Mouse (Mus musculus): ENCODE results near the gene Sugct. TPM values are rescaled to one million over a fixed set of nuclear protein-coding genes. Genes with fewer than 3 reads are reported as not detected.
A peak's percentile ranks its signal among the peaks of the same experiment; 100 is the strongest.
"Not testable (repeated sequence)": the region's sequence is repeated elsewhere in the genome, so short reads cannot be mapped to it uniquely, and the experiment has no call there.

Gene Sugct
- polyA plus RNA-seq, 3 experiments from 2014 or later, result 0.25 to 2.4 (median 0.36) TPM

DNA sequence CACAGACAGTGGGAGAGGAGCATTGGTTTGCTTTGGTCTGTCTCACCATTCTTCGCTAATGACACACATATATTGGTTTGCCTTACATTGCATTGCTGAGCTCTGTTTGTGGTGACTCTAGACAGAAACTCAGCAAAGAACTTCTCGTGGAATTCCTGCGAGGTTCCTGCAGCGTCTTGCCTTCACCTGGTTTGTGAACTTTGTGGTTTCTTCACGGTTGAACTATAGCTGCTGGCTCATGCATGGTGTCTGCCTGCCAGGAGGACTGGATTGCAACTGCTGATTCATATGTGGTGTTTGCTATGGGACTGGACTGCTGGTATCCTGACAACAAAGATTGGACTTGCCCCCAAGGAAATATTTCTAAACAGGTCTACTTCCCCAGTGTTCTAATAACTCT is 91.6 kb downstream of the Sugct start:
- ATAC-seq, result no peak

DNA sequence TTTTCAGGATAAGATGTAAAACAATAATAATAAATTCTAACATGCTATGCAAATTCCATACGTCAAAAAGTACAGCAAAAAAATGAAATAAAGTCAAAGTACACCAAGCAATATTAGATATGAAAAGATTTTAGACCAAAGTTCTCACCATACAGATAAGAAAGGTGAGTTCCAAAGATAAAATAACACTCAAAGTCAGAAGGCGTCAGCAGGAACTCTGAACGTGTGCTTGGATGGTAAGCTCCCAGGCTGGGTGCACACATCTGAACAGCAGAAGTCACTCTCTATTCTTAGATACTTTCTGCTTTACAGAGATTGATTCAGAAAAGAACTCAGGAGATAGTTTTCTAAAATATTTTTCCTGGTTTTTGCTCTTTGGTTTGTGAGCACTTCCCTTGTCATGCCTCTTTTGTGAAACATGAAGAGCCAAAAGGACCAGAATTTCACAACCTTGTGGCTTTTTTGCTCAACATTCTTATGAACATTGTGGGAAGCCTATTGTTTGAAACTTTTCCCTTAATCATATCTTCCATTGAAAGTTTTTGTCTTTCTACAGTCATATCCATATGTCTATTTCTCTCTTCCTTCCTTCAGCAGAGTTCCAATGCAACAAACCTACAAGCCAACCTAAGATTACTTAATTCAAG is 110.0 kb downstream of the Sugct start:
- ATAC-seq, result no peak

DNA sequence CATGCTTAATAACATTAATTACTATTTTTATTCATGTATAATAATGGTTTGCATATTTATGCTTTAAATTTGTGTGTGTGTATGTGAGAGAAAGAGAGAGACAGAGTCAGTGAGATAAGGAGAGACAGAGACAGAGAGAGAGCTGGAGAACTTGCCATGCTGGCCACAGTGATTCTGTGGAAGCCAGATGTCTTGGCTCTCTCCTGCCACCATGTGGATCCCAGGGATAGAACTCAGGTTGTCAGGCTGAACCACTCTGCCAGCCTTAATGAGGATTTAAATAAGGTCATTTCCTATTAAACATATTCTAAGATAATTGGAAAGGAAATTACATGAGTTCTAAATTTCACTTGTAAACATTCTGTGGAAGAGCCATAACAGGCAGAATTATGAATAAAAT is 110.5 kb downstream of the Sugct start:
- no peak for ATAC-seq

DNA sequence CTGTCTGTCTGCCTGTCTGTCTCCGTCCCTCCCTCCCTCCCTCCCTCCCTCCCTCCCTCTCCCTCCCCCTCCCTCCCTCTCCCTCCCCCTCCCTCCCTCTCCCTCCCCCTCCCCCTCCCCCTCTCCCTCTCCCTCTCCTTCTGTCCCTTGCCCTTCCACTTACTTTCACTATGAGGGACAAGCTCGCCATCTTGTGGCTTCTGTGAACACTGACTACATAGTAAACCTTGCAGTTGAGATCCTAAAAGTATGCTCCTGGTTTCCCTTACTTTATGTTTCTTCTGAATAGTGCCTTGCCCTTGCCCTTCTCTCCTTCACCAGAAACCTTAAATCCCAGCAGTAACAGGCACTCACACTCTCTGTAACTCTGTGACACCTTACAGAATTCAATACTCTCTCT is 113.7 kb downstream of the Sugct start:
- ATAC-seq, result no peak

DNA sequence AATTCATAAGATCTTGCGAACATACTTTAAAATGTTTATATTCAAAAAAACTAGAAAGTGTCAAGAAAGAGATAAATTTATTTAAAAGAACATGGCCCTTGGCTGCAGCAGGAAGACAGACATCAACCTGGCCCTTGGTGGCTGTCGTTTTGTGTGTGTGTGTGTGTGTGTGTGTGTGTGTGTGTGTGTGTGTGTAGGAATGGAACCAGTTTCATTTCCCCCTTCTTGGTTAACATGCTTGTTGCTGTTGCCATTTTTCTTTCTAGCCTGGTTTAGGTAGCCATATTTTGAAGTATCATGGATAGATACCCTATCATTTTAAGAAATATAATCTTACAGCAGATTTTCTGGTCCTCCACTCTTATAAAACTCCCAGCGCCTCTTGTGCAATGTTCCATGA is 136.0 kb downstream of the Sugct start:
- no peak for ATAC-seq

DNA sequence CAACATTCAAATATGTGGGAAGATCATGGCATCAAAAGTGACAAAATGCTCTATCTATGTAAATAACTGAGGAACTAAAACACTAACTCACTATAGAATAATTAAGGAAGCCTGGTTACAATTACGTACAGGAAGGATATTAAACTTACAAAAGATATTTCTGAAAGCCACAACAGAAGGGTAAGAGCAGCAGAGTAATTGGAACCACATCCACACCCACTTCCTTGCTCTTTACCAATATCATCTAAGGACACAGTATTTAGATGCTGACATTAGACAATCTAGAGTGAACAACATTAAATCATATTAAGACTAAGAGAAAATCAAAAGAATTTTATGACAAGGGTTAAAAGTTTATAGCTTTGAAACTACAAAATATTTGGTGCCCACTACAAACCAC is 159.0 kb downstream of the Sugct start:
- no peak for ATAC-seq

DNA sequence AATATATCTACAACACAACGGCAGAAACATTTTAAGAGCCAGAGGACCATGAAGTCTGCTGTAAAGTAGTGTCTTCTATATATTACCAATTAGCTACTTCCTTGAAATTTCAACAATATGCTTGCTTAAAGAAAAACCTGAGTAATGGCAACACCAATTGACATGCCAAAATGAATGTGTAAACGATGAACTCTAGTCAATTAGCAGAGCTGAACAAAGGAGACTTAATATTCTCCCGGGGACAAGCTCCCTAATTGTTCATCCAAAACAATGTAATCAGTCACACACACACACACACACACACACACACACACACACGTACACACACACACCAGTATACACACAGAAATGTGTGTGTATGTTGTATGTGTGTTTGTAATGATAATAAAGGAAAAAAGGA is 160.5 kb downstream of the Sugct start:
- no peak for ATAC-seq

DNA sequence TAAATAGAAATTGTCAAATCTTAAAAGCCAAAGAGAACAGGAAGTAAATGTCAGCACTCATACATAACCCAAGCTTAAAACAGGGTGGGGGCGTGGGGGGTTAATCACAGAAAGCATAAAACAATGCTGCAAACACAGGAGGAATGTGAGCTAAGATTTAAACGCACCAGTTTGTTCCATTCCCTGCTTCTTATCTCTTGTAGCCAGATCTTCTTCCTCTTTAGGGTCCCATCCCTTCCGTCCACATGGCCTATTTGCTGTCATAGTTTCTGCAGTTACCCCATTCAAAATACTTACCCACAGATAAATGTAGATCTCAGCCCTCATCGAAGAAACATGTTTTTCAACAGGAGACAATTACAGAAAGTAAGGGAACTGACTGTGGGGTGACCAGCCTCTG is 160.9 kb downstream of the Sugct start:
- ATAC-seq, result no peak

DNA sequence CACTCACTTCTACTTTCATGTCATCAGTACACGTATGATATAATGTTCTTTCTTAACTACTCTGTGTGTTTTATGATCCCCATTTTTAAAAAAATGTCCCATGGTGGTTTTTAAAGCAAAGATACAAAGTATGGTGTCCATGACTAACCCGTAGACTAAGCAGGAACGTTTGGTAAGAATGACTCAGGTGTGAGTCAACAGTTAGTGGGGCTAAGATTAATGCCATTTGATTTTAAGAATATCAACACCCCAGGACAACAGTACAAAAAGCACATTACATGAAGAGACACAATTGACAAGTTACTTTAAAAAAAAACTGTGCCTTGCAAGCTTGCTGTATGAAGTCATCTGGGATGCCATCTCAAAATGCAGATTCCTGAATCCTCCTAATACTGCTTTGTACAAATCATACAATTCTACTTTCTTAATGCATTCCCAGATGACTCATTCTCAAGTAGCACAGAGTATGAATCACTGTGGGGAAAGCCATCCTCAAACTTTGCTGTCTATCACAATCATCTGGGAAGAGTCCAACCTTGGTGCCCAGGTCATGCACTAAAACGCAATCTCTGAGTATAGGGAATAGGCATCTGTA is 184.1 kb downstream of the Sugct start:
- no peak for ATAC-seq

DNA sequence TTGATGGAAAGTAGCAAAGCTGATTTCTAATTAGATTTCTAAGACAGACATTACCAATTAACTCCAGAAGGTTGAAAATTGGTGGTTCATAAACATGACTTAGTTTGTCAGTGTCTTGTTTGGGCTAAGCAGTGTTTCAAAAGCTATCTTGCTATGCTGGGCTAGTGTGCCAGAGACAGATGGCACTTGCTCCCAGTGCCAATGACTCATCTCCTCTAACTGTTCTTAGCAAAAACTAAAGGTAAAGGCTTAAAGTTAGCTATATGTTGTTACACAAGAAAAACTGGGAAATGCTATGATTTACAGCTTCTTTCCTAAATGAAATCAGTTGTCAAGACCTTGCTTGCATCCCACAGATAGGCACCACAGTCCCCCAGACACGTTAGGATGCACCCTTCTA is 200.4 kb downstream of the Sugct start:
- no peak for ATAC-seq

DNA sequence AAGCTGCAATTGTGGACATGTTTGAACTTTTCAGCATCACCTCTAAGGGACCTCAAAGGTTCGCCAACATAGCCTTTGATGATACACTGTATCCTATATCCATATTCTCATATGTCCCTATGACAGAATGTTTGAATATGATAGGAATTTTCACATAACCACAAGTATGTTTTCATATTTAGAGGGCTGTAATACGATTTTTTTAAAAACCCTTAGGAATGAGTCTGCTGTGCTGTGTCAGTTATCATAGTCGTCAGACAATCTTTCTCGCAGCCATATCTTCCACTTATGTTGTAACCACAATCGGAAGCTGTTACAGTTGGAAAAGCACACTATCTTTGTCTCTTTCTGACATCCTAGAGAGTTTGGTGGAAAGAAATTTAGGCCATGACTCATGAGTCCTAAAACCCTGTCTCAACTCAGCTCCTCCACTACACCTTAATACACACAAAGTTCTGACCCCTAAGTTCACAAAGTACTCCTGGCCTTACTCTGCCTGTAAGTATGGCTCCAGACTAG is 201.2 kb downstream of the Sugct start:
- no peak for ATAC-seq

DNA sequence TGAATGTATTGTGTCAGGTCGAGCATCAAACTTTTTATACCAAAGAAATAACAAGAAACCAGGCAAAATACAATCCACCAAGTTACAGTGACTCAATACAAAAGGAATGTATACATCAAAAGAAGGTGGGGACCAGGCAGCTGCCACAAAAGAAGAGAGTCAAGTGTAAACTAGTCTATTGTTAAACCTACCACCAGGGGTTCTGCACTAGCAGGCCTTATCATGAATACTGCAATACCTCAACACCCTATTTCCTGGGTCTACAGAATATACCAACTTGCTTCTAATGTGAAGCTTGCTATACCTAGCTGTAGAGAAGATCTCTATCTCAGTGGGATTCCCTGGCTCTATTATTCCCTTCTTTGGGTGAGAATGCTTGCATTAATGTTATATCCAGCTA is 237.4 kb downstream of the Sugct start:
- ATAC-seq, result not testable (repeated sequence)

DNA sequence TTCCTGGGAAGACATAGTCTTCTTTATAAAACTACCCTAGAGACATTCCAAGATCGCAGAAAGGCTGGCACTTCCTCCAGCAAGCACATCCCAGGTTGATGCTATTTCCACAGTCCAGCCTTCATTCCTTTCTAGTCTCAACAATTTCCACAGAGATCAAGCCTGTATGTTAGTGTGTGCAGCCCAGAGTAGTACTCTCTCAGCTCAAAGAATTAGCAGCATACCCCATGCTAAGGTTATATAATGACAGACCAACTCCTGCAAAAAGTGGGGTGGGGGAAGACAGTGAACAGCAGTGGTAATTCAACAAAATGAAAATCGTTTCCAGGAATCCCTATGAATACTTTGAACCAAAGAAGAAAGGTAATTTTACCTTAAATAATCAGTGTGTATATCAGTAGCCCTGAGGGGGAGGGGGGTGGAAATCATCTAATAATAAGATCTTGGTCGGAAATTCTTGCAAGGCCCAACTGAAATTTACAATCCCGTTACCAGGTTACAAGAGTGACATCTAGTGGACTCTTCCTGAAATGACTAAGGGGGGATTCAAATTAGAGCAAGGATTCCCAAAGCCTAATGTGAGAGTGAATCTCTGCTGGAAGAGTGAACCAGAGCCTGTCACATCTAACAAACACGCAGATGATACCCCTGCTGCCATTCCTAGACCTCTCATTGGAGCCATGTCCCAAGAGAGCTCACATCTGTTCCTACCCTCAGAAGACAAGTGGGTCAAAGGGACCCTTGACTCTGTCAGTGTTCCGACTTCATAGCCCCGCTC is 263.0 kb downstream of the Sugct start:
- ATAC-seq, result peak; percentile 60

DNA sequence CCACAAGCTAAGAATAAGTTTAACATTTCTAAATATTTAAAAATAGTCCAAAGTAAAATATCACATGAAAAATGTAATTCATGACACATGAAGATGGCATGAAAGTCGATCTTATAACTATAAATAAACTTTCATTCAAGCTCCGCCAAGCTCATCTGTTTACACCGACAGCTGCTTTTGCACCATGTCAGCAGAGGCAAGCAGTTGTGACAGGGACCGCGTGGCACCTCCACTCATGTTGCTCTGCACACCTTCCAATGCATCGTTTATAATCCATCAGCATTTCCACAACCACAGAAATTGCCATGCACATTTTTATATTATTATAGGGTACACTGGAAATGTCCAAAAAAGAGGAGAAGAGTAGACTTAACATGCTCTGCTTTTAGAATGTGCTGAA is 273.5 kb downstream of the Sugct start:
- no peak for ATAC-seq

DNA sequence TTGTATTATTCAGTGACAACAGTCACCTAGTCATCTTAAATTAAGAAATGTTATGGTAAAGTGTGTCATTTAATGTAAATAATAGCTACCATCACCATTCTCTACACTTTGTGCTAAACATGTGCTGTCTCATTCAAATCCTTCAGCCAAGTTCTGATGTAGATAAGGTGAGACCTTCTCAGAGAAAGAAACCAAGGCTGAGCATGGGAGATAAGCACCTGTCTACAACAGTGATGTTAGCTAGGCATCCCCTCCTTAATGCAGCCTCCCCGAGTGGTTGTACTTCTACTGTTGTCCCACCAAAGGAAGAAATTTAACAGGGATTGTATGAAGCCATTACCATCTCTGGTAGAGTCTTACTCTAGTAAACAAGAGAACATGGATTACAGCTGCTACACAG is 274.8 kb downstream of the Sugct start:
- ATAC-seq, result no peak

DNA sequence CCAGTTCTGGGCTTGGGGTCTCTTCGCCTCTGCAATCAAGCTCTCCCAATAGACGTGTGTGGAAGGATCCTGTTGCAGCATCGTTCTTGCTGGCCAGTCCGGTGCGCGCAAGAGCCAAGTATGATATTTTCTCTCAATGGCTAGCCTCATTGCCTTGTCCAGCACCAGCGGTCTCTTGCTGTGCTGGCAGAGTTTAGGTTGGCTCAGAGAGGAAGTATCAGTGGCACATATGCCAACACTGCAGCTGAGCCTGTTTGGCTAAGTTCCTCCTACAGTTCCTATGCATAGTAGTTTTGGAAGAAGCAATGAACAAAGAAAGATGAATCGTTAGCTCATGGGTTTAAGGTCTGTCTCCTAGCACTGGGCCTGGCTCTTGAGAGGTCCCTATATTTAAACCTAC is 352.5 kb downstream of the Sugct start:
- no peak for ATAC-seq

DNA sequence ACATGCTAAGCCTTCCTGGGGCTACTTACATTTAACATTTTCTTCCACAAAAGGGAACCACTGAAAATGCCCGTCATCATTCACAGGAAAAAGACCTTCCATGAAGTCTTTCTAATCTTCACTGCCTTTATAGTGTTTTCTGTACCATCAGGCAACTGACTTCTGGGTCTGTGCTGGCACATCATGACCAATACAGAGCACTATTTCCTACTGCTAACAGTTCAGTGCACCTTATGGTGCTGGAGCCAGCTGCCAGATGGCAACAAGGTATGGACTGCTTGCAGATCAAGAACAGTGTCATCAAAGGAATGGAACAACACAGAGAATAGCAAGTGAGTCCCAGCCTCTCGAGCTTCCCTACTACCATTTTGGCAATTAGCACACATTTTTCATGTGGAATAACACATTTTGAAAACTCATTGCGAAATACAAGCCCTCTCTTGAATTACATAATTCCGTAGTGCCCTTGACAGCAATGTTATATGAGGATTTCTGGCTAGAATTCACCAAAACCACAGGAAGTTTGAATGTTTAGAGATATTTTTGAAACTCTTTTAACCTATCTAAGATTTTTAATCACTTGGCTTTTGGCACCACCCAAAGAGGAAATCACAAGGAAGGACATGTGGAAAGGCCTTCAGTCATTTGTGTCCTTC is 359.3 kb downstream of the Sugct start:
- ATAC-seq, result no peak

DNA sequence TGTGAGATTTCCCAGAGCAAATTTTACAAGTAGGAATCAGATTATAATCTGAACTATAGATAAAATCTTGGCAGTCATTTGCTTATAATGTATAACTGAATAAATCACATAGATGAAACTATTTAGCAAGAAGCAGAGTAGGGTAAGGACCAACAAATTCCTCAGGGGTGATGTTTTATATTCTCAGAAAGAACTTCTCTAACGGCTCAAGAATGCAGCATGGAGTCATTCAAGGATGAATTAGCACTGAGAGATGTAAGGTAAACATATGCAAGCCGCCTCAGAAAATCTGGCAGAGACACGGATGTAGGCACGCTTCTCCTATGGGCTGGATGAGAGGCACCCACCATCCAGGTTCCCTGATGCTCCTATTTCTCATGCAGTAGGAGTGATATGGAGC is 368.5 kb downstream of the Sugct start:
- ATAC-seq, result no peak

DNA sequence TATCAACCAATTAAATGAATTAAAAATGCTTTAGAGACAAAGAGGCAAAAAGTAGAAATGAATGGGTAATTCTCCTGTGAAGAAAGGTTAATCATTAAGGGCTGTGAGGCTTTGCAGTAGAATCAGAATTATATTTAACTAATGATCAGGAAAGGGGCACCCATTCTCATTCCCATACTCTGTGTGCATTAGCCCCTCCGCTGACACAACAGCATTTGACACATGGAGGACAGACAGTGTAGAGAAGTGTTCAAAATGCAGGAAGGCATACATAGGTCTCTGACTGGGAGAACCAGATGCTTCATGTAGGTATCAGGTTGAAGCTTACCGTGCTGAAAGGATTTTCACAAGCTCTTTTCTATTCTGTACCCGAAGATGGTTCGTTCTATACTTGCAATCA is 393.8 kb downstream of the Sugct start:
- no peak for ATAC-seq

DNA sequence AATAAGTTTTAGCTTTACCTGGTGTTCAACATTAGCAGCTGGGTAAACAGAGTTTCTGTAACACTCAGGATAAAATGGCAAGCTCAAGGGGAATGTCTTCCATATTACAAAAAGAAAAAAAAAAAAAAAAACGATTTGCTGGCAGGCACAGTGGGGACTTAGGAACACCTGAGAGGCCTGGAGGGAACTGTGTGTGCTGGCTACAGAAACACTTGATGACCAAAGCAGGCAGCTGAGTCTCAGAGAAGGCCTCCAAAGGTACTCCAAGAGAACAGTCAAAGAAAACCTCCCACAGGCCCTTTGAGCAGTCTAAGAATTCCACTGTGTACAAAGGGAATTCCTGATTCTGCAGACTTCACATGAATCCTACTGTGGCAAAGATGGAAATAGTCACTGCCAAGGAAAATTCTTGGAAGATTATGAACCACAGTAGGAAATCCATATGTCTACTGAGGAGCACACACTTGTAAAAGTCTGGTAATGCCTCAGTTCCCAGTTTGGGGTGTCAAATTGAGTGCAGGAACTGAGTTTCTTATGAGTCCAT is 397.8 kb downstream of the Sugct start:
- no peak for ATAC-seq

DNA sequence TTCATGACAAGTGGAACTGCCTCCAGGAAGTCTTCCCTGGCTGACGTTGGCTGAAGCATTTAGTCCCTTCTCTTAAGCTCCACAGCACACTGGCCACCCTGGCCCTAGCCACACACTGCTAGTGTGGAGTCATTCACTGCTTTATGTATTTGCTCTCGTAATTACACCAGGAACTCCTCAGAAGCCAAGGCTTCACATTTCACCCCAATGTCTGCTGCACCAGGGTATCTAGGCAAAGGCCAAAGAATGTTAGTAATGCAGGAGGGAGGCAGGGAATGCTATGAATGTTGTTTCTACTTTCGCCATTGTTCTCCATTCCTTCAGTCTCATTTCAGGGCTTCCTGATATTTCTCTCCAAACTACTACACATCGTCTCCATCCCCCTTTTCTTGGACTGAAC is 398.4 kb downstream of the Sugct start:
- ATAC-seq, result no peak

DNA sequence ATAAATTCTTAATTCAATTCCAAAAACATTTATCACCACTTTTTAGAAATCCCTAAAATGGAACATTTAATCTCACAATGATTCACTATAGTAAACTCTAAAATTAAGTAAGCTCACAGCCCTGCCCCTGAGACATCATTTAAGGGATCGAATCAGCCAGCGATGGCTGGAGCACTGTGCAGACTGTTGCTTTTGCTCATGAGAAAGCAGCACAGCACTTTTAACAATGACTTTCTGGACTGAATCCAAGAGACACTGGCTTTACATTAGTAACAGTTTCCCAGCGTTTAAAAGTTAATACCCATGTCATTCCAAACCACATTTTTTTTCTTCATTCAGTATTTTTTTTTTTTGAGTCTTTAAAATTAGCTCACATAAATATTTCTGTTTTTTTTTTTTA is 398.9 kb downstream of the Sugct start:
- ATAC-seq, result no peak

DNA sequence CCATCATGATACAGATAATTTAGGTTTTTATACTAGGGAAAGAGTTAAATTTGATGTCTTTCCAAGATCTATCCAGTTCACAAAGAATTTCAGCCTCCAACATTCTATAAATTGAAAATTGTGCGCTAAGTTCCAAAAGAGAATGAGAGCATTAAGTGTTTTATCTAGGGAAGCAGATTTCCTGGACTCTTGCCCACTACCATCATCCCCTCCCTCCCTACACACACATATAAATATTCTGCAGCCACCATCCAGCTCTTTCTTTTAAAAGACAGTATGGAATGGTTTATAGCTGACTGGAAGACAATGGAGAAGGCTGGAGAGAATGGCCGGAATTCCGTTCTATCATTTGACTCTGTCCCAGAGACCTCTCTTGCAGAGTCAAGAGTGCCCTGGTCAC is 404.3 kb downstream of the Sugct start:
- ATAC-seq, result no peak
